Mouse (Mus musculus): ENCODE results near the gene Psg23.
"Not testable (repeated sequence)": the region's sequence is repeated elsewhere in the genome, so short reads cannot be mapped to it uniquely, and the experiment has no call there.

Gene Psg23

DNA sequence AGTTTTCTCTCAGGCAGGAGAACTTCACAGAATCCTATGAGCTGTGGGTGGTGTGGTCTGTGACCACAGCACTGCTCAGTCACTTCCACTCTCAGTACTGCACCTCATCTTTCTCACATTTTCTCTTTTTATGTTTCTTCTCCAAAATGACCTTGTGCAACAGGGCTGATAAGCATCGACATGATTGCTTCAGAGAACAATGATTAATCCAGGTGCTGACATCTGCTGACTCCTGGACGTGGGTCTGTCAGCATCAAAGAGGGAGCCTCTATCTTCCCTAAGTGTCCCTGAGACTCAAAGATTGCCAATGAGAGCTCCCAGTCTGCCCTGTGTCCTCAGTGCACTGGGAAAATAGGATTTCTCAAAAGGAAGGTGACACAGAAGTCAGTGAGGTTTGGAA lies at the start of gene Psg23:
TSS of gene Psg23 (minus strand) at position 101 of the 400 bp plus-strand sequence.
- ATAC-seq (ENCODE audit: low TSS enrichment) = not testable (repeated sequence)

DNA sequence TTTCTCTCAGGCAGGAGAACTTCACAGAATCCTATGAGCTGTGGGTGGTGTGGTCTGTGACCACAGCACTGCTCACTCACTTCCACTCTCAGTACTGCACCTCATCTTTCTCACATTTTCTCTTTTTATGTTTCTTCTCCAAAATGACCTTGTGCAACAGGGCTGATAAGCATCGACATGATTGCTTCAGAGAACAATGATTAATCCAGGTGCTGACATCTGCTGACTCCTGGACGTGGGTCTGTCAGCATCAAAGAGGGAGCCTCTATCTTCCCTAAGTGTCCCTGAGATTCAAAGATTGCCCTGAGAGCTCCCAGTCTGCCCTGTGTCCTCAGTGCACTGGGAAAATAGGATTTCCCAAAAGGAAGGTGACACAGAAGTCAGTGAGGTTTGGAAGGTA lies 40.3 kb upstream of the Psg23 start, which contains the start of gene Psg21:
TSS of gene Psg21 (minus strand) at position 101 of the 400 bp plus-strand sequence.
- not testable (repeated sequence) for ATAC-seq (ENCODE audit: low TSS enrichment)

DNA sequence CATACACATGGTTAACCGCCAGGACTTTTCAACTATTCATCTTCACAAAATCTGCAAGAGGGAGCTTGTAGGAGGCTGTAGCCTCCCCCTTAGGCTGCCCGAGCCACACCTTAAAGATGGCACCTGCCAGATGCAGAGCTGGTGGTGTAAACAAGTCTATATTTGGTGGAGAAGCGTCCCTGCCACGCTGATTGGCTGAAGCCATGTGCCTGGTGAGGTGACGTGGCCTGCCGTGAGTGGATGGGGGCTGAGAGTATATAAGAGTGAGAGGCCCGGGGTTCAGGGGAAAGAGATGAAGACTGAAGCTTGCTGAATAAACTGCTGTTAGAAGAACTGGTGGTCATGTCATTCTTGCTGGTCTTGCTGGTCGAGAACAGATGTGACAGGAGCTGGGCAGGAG lies 10.6 kb upstream of the Psg23 start:
- not testable (repeated sequence) for ATAC-seq (ENCODE audit: low TSS enrichment)

DNA sequence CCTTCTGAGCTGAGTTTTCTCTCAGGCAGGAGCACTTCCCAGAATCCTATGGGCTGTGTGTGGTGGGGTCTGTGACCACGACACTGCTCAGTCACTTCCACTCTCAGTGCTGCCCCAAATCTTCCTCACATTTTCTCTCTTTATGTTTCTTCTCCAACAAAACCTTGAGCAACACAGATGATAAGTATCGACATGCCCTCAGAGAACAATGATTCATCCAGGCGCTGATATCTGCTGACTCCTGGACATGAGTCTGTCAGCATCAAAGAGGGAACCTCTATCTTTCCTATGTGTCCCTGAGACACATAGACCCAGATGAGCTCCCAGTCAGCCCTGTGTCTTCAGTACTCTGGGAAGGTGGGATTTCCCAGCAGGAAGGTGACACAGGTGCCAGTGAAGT lies 49.1 kb downstream of the Psg23 start, which contains the start of gene Psg27:
TSS of gene Psg27 (minus strand) at position 101 of the 400 bp plus-strand sequence.
- ATAC-seq (ENCODE audit: low TSS enrichment) = no peak

DNA sequence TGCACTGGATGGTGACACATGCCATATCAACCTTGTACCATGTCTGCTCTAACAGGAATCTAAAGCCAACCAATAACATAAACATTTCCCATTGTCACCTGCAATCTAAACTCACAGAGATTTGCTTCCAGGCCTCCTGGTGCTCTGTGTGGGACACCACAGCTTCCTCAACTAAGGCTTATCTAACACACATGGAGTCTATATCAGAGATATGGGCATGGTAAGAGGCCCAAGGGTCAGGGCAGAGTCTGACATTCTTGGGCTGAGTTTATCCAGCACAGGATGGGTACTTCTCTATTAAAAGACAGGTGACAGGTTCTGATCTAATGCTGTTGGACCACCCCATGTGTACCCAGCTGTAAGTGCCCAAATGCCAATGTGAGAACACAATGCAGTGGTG lies 56.5 kb downstream of the Psg23 start:
- no peak for ATAC-seq (ENCODE audit: low TSS enrichment)
